Mouse (Mus musculus) midbrain, embryonic 16.5 days (tissue): ENCODE measurements around the gene Barhl2. TPM values are rescaled to one million over a fixed set of nuclear protein-coding genes. Genes with fewer than 3 reads are reported as not detected.
A peak's percentile ranks its signal among the peaks of the same experiment; 100 is the strongest.

Experiments
- ATAC-seq: fragments of 200-750 bp; cut with Nextera tagmentation; 2 replicates; pipeline ENCODE4 v1.8.0; 2017; ENCODE audit warnings: moderate TSS enrichment
- H3K27ac ChIP-seq: fragments of 300-500 bp; sonication (generic); 2 replicates; pipeline ENCODE4 v1.5.1; 2014; ENCODE audit warnings: mild to moderate bottlenecking, low read length, mixed read lengths
- H3K27me3 ChIP-seq: fragments of 300-500 bp; sonication (generic); 2 replicates; pipeline ENCODE4 v1.6.1; 2014; ENCODE audit warnings: low read depth, low read length, mixed read lengths; ENCODE audit not compliant: control insufficient read depth, insufficient read depth
- H3K36me3 ChIP-seq: fragments of 300-500 bp; sonication (generic); 2 replicates; pipeline ENCODE4 v1.6.1; 2014; ENCODE audit warnings: mild to moderate bottlenecking, low read length, moderate library complexity, mixed read lengths; ENCODE audit not compliant: control insufficient read depth, insufficient read depth
- H3K4me1 ChIP-seq: fragments of 300-500 bp; sonication (generic); 2 replicates; pipeline ENCODE4 v1.6.1; 2014; ENCODE audit warnings: mild to moderate bottlenecking, low read length, mixed read lengths; ENCODE audit not compliant: control insufficient read depth, insufficient read depth
- H3K4me2 ChIP-seq: fragments of 300-500 bp; sonication (generic); 2 replicates; pipeline ENCODE4 v1.6.1; 2014; ENCODE audit warnings: mild to moderate bottlenecking, low read length, mixed read lengths
- H3K4me3 ChIP-seq: fragments of 300-500 bp; sonication (generic); 2 replicates; pipeline ENCODE4 v1.5.1; 2014; ENCODE audit warnings: low read depth, mild to moderate bottlenecking, low read length, moderate library complexity, mixed read lengths
- H3K9ac ChIP-seq: fragments of 300-500 bp; sonication (generic); 2 replicates; pipeline ENCODE4 v1.6.1; 2014; ENCODE audit warnings: low read depth, low read length, mixed read lengths
- H3K9me3 ChIP-seq: fragments of 300-500 bp; sonication (generic); replicated peaks from 2 replicates; pipeline ENCODE4 v1.6.1; 2014; ENCODE audit warnings: mild to moderate bottlenecking, low read length, mixed read lengths; ENCODE audit not compliant: control insufficient read depth, poor library complexity, severe bottlenecking
- WGBS: fragments of 180-500 bp; shearing (Covaris S2); extraction: QIAGEN DNeasy Blood & Tissue Kit; methylation state at CpG from one replicate; pipeline ENCODE4 v1.1.7; 2014; 5-methylcytosine and 5-hydroxymethylcytosine counted together
- polyA plus RNA-seq: library from polyadenylated mRNA; unstranded; fragments of >200 nt; fragmentation: Nextera tagmentation; extraction: Ambion mirVana; gene quantifications from 2 replicates; pipeline ENCODE4 v1.2.1, GENCODE M21; 2015

Barhl2 gene
- polyA plus RNA-seq, 1 experiment from 2014 or later, result 8.5 TPM

- Histone ChIP-seq H3K36me3 (no peaks in the 10 kb centered on the region), H3K4me2 (peak overlapping the region; percentile 64), H3K4me3 (peak overlapping the region; percentile 52), H3K27me3 (peaks cover 24% of the 10 kb centered on the region), H3K9ac (peak overlapping the region; percentile 70), H3K9me3 (no peaks in the 10 kb centered on the region), H3K27ac (peak overlapping the region; percentile 85), H3K4me1 (peaks cover 10% of the 10 kb centered on the region)
- under 1% methylated on average over 62 of the region's 63 CpGs for WGBS
- ATAC-seq, result no peak
Measured at GRCm38 (mm10) chr5:106457111-106457925, 648 bp downstream of the Barhl2 start.

GRCm38 (mm10) chr5:106455984-106456383, 2.0 kb downstream of the Barhl2 start:
- no peak overlapping the region; the same call in none of the 2 replicates for H3K9ac ChIP-seq
- peak overlapping the region; percentile 77 for H3K27ac ChIP-seq
- no peaks in the 10 kb centered on the region for H3K9me3 ChIP-seq
- no peaks in the 10 kb centered on the region for H3K36me3 ChIP-seq
- 3% methylated on average over 7 of the region's 7 CpGs for WGBS
- 0 out of 2 replicates have a peak overlapping the region, but pooled peaks have one; percentile 49 for H3K4me2 ChIP-seq
- no peak for ATAC-seq
- peaks cover 14% of the 10 kb centered on the region for H3K27me3 ChIP-seq
- H3K4me3 ChIP-seq, result peak overlapping the region; percentile 39
- peaks cover 10% of the 10 kb centered on the region for H3K4me1 ChIP-seq

GRCm38 (mm10) chr5:106455106-106455920, 2.7 kb downstream of the Barhl2 start:
- H3K4me1 ChIP-seq, result peaks cover 10% of the 10 kb centered on the region
- 4% methylated on average over 17 of the region's 17 CpGs for WGBS
- ATAC-seq, result no peak
- H3K9ac ChIP-seq, result peak overlapping the region; percentile 60
- H3K27ac ChIP-seq, result peak overlapping the region; percentile 77
- peak overlapping the region; percentile 39 for H3K4me3 ChIP-seq
- no peaks in the 10 kb centered on the region for H3K9me3 ChIP-seq
- H3K4me2 ChIP-seq, result peak overlapping the region; percentile 49
- H3K36me3 ChIP-seq, result no peaks in the 10 kb centered on the region
- H3K27me3 ChIP-seq, result peaks cover 20% of the 10 kb centered on the region

- peak overlapping the region; percentile 77 for H3K27ac ChIP-seq
- H3K27me3 ChIP-seq, result peaks cover 27% of the 10 kb centered on the region
- peak overlapping the region; percentile 49 for H3K4me2 ChIP-seq
- H3K4me1 ChIP-seq, result peaks cover 10% of the 10 kb centered on the region
- peak overlapping the region; percentile 61 for H3K9ac ChIP-seq
- H3K36me3 ChIP-seq, result no peaks in the 10 kb centered on the region
- no peak for ATAC-seq
- 3% methylated on average over 9 of the region's 9 CpGs for WGBS
- H3K9me3 ChIP-seq, result no peaks in the 10 kb centered on the region
- H3K4me3 ChIP-seq, result peak overlapping the region; percentile 39
Measured at GRCm38 (mm10) chr5:106454411-106455105, 3.4 kb downstream of the Barhl2 start.

GRCm38 (mm10) chr5:106453886-106454321, 4.1 kb downstream of the Barhl2 start:
- Histone ChIP-seq H3K4me2 (peak overlapping the region; percentile 49), H3K36me3 (no peaks in the 10 kb centered on the region), H3K27ac (peak overlapping the region; percentile 77), H3K4me3 (peak overlapping the region; percentile 39), H3K27me3 (peaks cover 33% of the 10 kb centered on the region), H3K4me1 (peaks cover 10% of the 10 kb centered on the region), H3K9ac (peak overlapping the region; percentile 61), H3K9me3 (no peaks in the 10 kb centered on the region)
- no peak for ATAC-seq
- 3% methylated on average over 13 of the region's 13 CpGs for WGBS

GRCm38 (mm10) chr5:106453181-106453885, 4.6 kb downstream of the Barhl2 start:
- peak overlapping the region; percentile 61 for H3K9ac ChIP-seq
- WGBS, result under 1% methylated on average over 43 of the region's 45 CpGs
- no peaks in the 10 kb centered on the region for H3K9me3 ChIP-seq
- peak overlapping the region; percentile 77 for H3K27ac ChIP-seq
- peaks cover 9% of the 10 kb centered on the region for H3K4me1 ChIP-seq
- no peaks in the 10 kb centered on the region for H3K36me3 ChIP-seq
- ATAC-seq, result 0 out of 2 replicates have a peak, but pooled peaks have one; percentile 11
- H3K27me3 ChIP-seq, result peaks cover 30% of the 10 kb centered on the region
- peak overlapping the region; percentile 49 for H3K4me2 ChIP-seq
- H3K4me3 ChIP-seq, result peak overlapping the region; percentile 39

- Histone ChIP-seq H3K4me3 (no peak overlapping the region; the same call in 1 of the 2 replicates), H3K9ac (no peak overlapping the region), H3K27ac (peak overlapping the region; percentile 77; the same call in 1 of the 2 replicates), H3K4me1 (peaks cover 5% of the 10 kb centered on the region; the same call in 1 of the 2 replicates), H3K27me3 (peaks cover 30% of the 10 kb centered on the region), H3K9me3 (no peaks in the 10 kb centered on the region), H3K4me2 (peak overlapping the region; percentile 49), H3K36me3 (no peaks in the 10 kb centered on the region)
- 16% methylated on average over 2 of the region's 4 CpGs for WGBS
- ATAC-seq, result no peak
Measured at GRCm38 (mm10) chr5:106452686-106453085, 5.3 kb downstream of the Barhl2 start.
